Mouse (Mus musculus): Measurements from ENCODE around the gene Tril.

GRCm38 (mm10) chr6:53815691-53816090 is 4.9 kb downstream of the Tril start:
- TF ChIP-seq CTCF (IDR thresholded peaks at IDR 0.05; ENCODE audit: low read depth, low read length), result no peak
- TF ChIP-seq GATA1 (IDR thresholded peaks at IDR 0.05; ENCODE audit: borderline replicate concordance, low read length), result no peak
- no peak for TF ChIP-seq TAL1 (conservative IDR thresholded peaks at IDR 0.05; ENCODE audit: low read depth, low read length)
- TF ChIP-seq POLR2AphosphoS5 (IDR thresholded peaks at IDR 0.05; ENCODE audit: insufficient replicate concordance, low read depth, low read length), result no peak
- TF ChIP-seq GATA2 (IDR thresholded peaks at IDR 0.05; ENCODE audit: borderline replicate concordance, low read depth, low read length), result no peak

Measured in G1E (cell line).